Mouse (Mus musculus) heart, embryonic 12.5 days (tissue): ENCODE results near the gene Slc2a10. TPM values are rescaled to one million over a fixed set of nuclear protein-coding genes. Genes with fewer than 3 reads are reported as not detected.

Experiments
- ATAC-seq: fragments of 200-750 bp; cut with Nextera tagmentation; 2 replicates; pipeline ENCODE4 v1.8.0; 2017; ENCODE audit warnings: moderate TSS enrichment, moderate library complexity; ENCODE audit not compliant: insufficient number of reproducible peaks, low FRiP score
- H3K27ac ChIP-seq: fragments of 300-500 bp; sonication (generic); 2 replicates; pipeline ENCODE4 v1.5.1; 2016; ENCODE audit warnings: mild to moderate bottlenecking, moderate library complexity; ENCODE audit not compliant: poor library complexity, severe bottlenecking
- H3K27me3 ChIP-seq: fragments of 300-500 bp; sonication (generic); replicated peaks from 2 replicates; pipeline ENCODE4 v1.6.1; 2016; ENCODE audit warnings: mild to moderate bottlenecking, moderate library complexity
- H3K36me3 ChIP-seq: fragments of 300-500 bp; sonication (generic); 2 replicates; pipeline ENCODE4 v1.6.1; 2016; ENCODE audit warnings: mild to moderate bottlenecking, moderate library complexity
- H3K4me1 ChIP-seq: fragments of 300-500 bp; sonication (generic); replicated peaks from 2 replicates; pipeline ENCODE4 v1.6.1; 2016; ENCODE audit warnings: mild to moderate bottlenecking
- H3K4me2 ChIP-seq: fragments of 300-500 bp; sonication (generic); 2 replicates; pipeline ENCODE4 v1.6.1; 2016; ENCODE audit warnings: mild to moderate bottlenecking, moderate library complexity
- H3K4me3 ChIP-seq: fragments of 300-500 bp; sonication (generic); 2 replicates; pipeline ENCODE4 v1.5.1; 2016; ENCODE audit warnings: mild to moderate bottlenecking
- H3K9ac ChIP-seq: fragments of 300-500 bp; sonication (generic); 2 replicates; pipeline ENCODE4 v1.6.1; 2016; ENCODE audit warnings: mild to moderate bottlenecking, moderate library complexity
- H3K9me3 ChIP-seq: fragments of 300-500 bp; sonication (generic); replicated peaks from 2 replicates; pipeline ENCODE4 v1.6.1; 2016; ENCODE audit warnings: mild to moderate bottlenecking, moderate library complexity
- WGBS: fragments of 180-500 bp; shearing (Covaris S2); methylation state at CpG from one replicate; pipeline ENCODE4 v1.1.7; 2016; 5-methylcytosine and 5-hydroxymethylcytosine counted together
- polyA plus RNA-seq: library from polyadenylated mRNA; unstranded; fragments of >200 nt; fragmentation: Nextera tagmentation; extraction: Ambion mirVana; gene quantifications from 2 replicates; pipeline ENCODE4 v1.2.1, GENCODE M21; 2016

Slc2a10 gene
- polyA plus RNA-seq, 1 experiment from 2014 or later = 5.7 TPM

GRCm38 (mm10) chr2:165561861-165562260, 58.3 kb downstream of the Slc2a10 start:
- H3K4me2 ChIP-seq = no peak overlapping the region
- H3K9me3 ChIP-seq = no peaks in the 10 kb centered on the region
- H3K9ac ChIP-seq = no peak overlapping the region
- no peak for ATAC-seq
- H3K27ac ChIP-seq = no peak overlapping the region
- peaks cover 55% of the 10 kb centered on the region for H3K27me3 ChIP-seq
- H3K4me1 ChIP-seq = peaks cover 13% of the 10 kb centered on the region
- H3K36me3 ChIP-seq = no peaks in the 10 kb centered on the region
- 86% methylated on average over 6 of the region's 6 CpGs for WGBS
- H3K4me3 ChIP-seq = no peak overlapping the region

- 0 out of 2 replicates have a peak, but pooled peaks have one; percentile 22 for ATAC-seq
- Histone ChIP-seq H3K4me1 (peaks cover 13% of the 10 kb centered on the region), H3K4me3 (peak overlapping the region; percentile 51), H3K9ac (peak overlapping the region; percentile 41; the same call in 1 of the 2 replicates), H3K36me3 (no peaks in the 10 kb centered on the region), H3K4me2 (peak overlapping the region; percentile 81), H3K27ac (no peak overlapping the region), H3K9me3 (no peaks in the 10 kb centered on the region), H3K27me3 (peaks cover 48% of the 10 kb centered on the region)
- WGBS = 3% methylated on average over 52 of the region's 52 CpGs
Measured at GRCm38 (mm10) chr2:165563298-165564058, 59.9 kb downstream of the Slc2a10 start.

GRCm38 (mm10) chr2:165564101-165564500, 60.5 kb downstream of the Slc2a10 start:
- Histone ChIP-seq H3K4me1 (peaks cover 13% of the 10 kb centered on the region), H3K27ac (no peak overlapping the region), H3K4me3 (no peak overlapping the region), H3K9ac (no peak overlapping the region), H3K4me2 (no peak overlapping the region; the same call in 1 of the 2 replicates), H3K9me3 (no peaks in the 10 kb centered on the region), H3K36me3 (no peaks in the 10 kb centered on the region), H3K27me3 (peaks cover 47% of the 10 kb centered on the region)
- WGBS = 67% methylated on average over 8 of the region's 8 CpGs
- ATAC-seq = no peak

GRCm38 (mm10) chr2:165564620-165565019, 61.0 kb downstream of the Slc2a10 start:
- no peak overlapping the region for H3K27ac ChIP-seq
- H3K36me3 ChIP-seq = no peaks in the 10 kb centered on the region
- no peaks in the 10 kb centered on the region for H3K9me3 ChIP-seq
- peaks cover 47% of the 10 kb centered on the region for H3K27me3 ChIP-seq
- ATAC-seq = no peak
- no peak overlapping the region for H3K9ac ChIP-seq
- H3K4me3 ChIP-seq = no peak overlapping the region
- WGBS = 55% methylated on average over 6 of the region's 6 CpGs
- H3K4me1 ChIP-seq = peaks cover 13% of the 10 kb centered on the region
- H3K4me2 ChIP-seq = no peak overlapping the region

GRCm38 (mm10) chr2:165566898-165567297, 63.3 kb downstream of the Slc2a10 start:
- Histone ChIP-seq H3K27me3 (peaks cover 39% of the 10 kb centered on the region), H3K27ac (no peak overlapping the region), H3K9ac (no peak overlapping the region), H3K9me3 (no peaks in the 10 kb centered on the region), H3K4me1 (peaks cover 9% of the 10 kb centered on the region), H3K4me2 (no peak overlapping the region), H3K36me3 (no peaks in the 10 kb centered on the region), H3K4me3 (no peak overlapping the region)
- no peak for ATAC-seq
- WGBS = 75% methylated on average over 6 of the region's 6 CpGs

GRCm38 (mm10) chr2:165567820-165568219, 64.2 kb downstream of the Slc2a10 start:
- Histone ChIP-seq H3K4me1 (peaks cover 9% of the 10 kb centered on the region), H3K4me3 (no peak overlapping the region), H3K36me3 (no peaks in the 10 kb centered on the region), H3K9ac (no peak overlapping the region), H3K27ac (no peak overlapping the region), H3K9me3 (no peaks in the 10 kb centered on the region), H3K4me2 (no peak overlapping the region), H3K27me3 (peaks cover 31% of the 10 kb centered on the region)
- ATAC-seq = no peak
- WGBS = 72% methylated on average over 9 of the region's 9 CpGs

GRCm38 (mm10) chr2:165568911-165569310, 65.3 kb downstream of the Slc2a10 start:
- no peak overlapping the region for H3K4me3 ChIP-seq
- H3K4me2 ChIP-seq = no peak overlapping the region
- no peaks in the 10 kb centered on the region for H3K9me3 ChIP-seq
- WGBS = 68% methylated on average over 6 of the region's 6 CpGs
- H3K9ac ChIP-seq = no peak overlapping the region
- H3K36me3 ChIP-seq = no peaks in the 10 kb centered on the region
- ATAC-seq = no peak
- H3K4me1 ChIP-seq = no peaks in the 10 kb centered on the region
- peaks cover 20% of the 10 kb centered on the region for H3K27me3 ChIP-seq
- no peak overlapping the region for H3K27ac ChIP-seq

Other genes starting within 250 kb of the Slc2a10 start
- 39.7 and 40.6 TPM in 2 replicates for gene Slc35c2, start 215.9 kb upstream of the Slc2a10 start, polyA plus RNA-seq
- 47.1 TPM in 2 replicates for gene Elmo2, start 177.3 kb upstream of the Slc2a10 start, polyA plus RNA-seq
- 0.08 TPM in 1 of 2 replicates, not detected in the other for gene Zfp663, start 135.1 kb upstream of the Slc2a10 start, polyA plus RNA-seq
- 9.7 and 10.1 TPM in 2 replicates for gene Zfp334, start 115.5 kb upstream of the Slc2a10 start, polyA plus RNA-seq
- gene Ocstamp, start 103.4 kb upstream of the Slc2a10 start, polyA plus RNA-seq = 0.11 TPM in 1 of 2 replicates, not detected in the other
- gene Slc13a3, start 30.6 kb upstream of the Slc2a10 start, polyA plus RNA-seq = 0.06 and 0.19 TPM in 2 replicates
- gene Trp53rka, start 10.5 kb upstream of the Slc2a10 start, polyA plus RNA-seq = 22.6 and 23.2 TPM in 2 replicates
- gene Eya2, start 91.2 kb downstream of the Slc2a10 start, polyA plus RNA-seq = 0.13 TPM in 2 replicates